Mouse (Mus musculus): ENCODE results near the gene Nufip2. TPM values are rescaled to one million over a fixed set of nuclear protein-coding genes. Genes with fewer than 3 reads are reported as not detected.
A peak's percentile ranks its signal among the peaks of the same experiment; 100 is the strongest.

Gene Nufip2
- polyA plus RNA-seq, 1 experiment from 2014 or later, result 3.8 TPM

GRCm38 (mm10) chr11:77784894-77785293, 98.9 kb downstream of the Nufip2 start:
- Histone ChIP-seq H3K27me3 (replicated peaks; ENCODE audit: control insufficient read depth, insufficient read depth, low read length) (no peaks in the 10 kb centered on the region), H3K9me3 (ENCODE audit: control insufficient read depth, low read length) (no peaks in the 10 kb centered on the region), H3K9ac (ENCODE audit: low read depth, low read length) (peak overlapping the region; percentile 71), H3K4me2 (ENCODE audit: low read depth, low read length) (peak overlapping the region; percentile 37), H3K27ac (ENCODE audit: low read length) (peak overlapping the region; percentile 99), H3K36me3 (ENCODE audit: control insufficient read depth, insufficient read depth, low read length) (no peaks in the 10 kb centered on the region), H3K4me3 (ENCODE audit: low read length) (no peak overlapping the region), H3K4me1 (ENCODE audit: control insufficient read depth, insufficient read depth, low read length) (peaks cover 51% of the 10 kb centered on the region)
- WGBS, result 62% methylated on average over 9 of the region's 9 CpGs
- no peak for ATAC-seq

GRCm38 (mm10) chr11:77785396-77785767, 99.4 kb downstream of the Nufip2 start:
- Histone ChIP-seq H3K9me3 (ENCODE audit: control insufficient read depth, low read length) (no peaks in the 10 kb centered on the region), H3K9ac (ENCODE audit: low read depth, low read length) (peak overlapping the region; percentile 71), H3K4me2 (ENCODE audit: low read depth, low read length) (peak overlapping the region; percentile 37), H3K27ac (ENCODE audit: low read length) (peak overlapping the region; percentile 99), H3K4me3 (ENCODE audit: low read length) (peak overlapping the region; percentile 11; the same call in 1 of the 2 replicates), H3K36me3 (ENCODE audit: control insufficient read depth, insufficient read depth, low read length) (no peaks in the 10 kb centered on the region), H3K27me3 (replicated peaks; ENCODE audit: control insufficient read depth, insufficient read depth, low read length) (no peaks in the 10 kb centered on the region), H3K4me1 (ENCODE audit: control insufficient read depth, insufficient read depth, low read length) (peaks cover 56% of the 10 kb centered on the region)
- ATAC-seq, result no peak; the same call in none of the 2 replicates
- 23% methylated on average over 5 of the region's 5 CpGs for WGBS

- peak overlapping the region; percentile 11; the same call in 1 of the 2 replicates for H3K4me3 ChIP-seq (ENCODE audit: low read length)
- H3K4me1 ChIP-seq (ENCODE audit: control insufficient read depth, insufficient read depth, low read length), result peaks cover 60% of the 10 kb centered on the region
- ATAC-seq, result peak; percentile 86
- peak overlapping the region; percentile 99 for H3K27ac ChIP-seq (ENCODE audit: low read length)
- H3K4me2 ChIP-seq (ENCODE audit: low read depth, low read length), result peak overlapping the region; percentile 37
- H3K36me3 ChIP-seq (ENCODE audit: control insufficient read depth, insufficient read depth, low read length), result no peaks in the 10 kb centered on the region
- peak overlapping the region; percentile 71 for H3K9ac ChIP-seq (ENCODE audit: low read depth, low read length)
- H3K9me3 ChIP-seq (ENCODE audit: control insufficient read depth, low read length), result no peaks in the 10 kb centered on the region
- WGBS, result 38% methylated on average over 7 of the region's 7 CpGs
- no peaks in the 10 kb centered on the region for H3K27me3 ChIP-seq (replicated peaks; ENCODE audit: control insufficient read depth, insufficient read depth, low read length)
These were observed 100.0 kb downstream of the Nufip2 start for GRCm38 (mm10) chr11:77785768-77786561.

GRCm38 (mm10) chr11:77787707-77788106, 101.8 kb downstream of the Nufip2 start, which contains the start of gene Gm10277:
Gm10277 (minus strand) TSS chr11:77787747.
- no peak within 1 kb of the TSS for H3K4me3 ChIP-seq (ENCODE audit: low read length)
- peak within 1 kb of the TSS; percentile 99 for H3K27ac ChIP-seq (ENCODE audit: low read length)
- no peak for ATAC-seq
- H3K27me3 ChIP-seq (replicated peaks; ENCODE audit: control insufficient read depth, insufficient read depth, low read length), result no peaks in the 10 kb centered on the region
- H3K36me3 ChIP-seq (ENCODE audit: control insufficient read depth, insufficient read depth, low read length), result no peaks in the 10 kb centered on the region
- peaks cover 66% of the 10 kb centered on the region for H3K4me1 ChIP-seq (ENCODE audit: control insufficient read depth, insufficient read depth, low read length)
- no peaks in the 10 kb centered on the region for H3K9me3 ChIP-seq (ENCODE audit: control insufficient read depth, low read length)
- no peak within 1 kb of the TSS for H3K4me2 ChIP-seq (ENCODE audit: low read depth, low read length)
- WGBS, result 83% methylated on average over 5 of the region's 5 CpGs
- peak within 1 kb of the TSS; percentile 71; the same call in 1 of the 2 replicates for H3K9ac ChIP-seq (ENCODE audit: low read depth, low read length)

GRCm38 (mm10) chr11:77789512-77789911, 103.6 kb downstream of the Nufip2 start:
- H3K9ac ChIP-seq (ENCODE audit: low read depth, low read length), result no peak overlapping the region
- H3K9me3 ChIP-seq (ENCODE audit: control insufficient read depth, low read length), result no peaks in the 10 kb centered on the region
- WGBS, result 86% methylated on average over 5 of the region's 5 CpGs
- no peak overlapping the region for H3K4me3 ChIP-seq (ENCODE audit: low read length)
- H3K27ac ChIP-seq (ENCODE audit: low read length), result no peak overlapping the region
- H3K4me2 ChIP-seq (ENCODE audit: low read depth, low read length), result no peak overlapping the region
- H3K4me1 ChIP-seq (ENCODE audit: control insufficient read depth, insufficient read depth, low read length), result peaks cover 53% of the 10 kb centered on the region
- no peaks in the 10 kb centered on the region for H3K36me3 ChIP-seq (ENCODE audit: control insufficient read depth, insufficient read depth, low read length)
- no peak for ATAC-seq
- H3K27me3 ChIP-seq (replicated peaks; ENCODE audit: control insufficient read depth, insufficient read depth, low read length), result no peaks in the 10 kb centered on the region

GRCm38 (mm10) chr11:77790286-77790685, 104.3 kb downstream of the Nufip2 start:
- H3K36me3 ChIP-seq (ENCODE audit: control insufficient read depth, insufficient read depth, low read length), result no peaks in the 10 kb centered on the region
- no peak overlapping the region for H3K4me3 ChIP-seq (ENCODE audit: low read length)
- H3K4me2 ChIP-seq (ENCODE audit: low read depth, low read length), result no peak overlapping the region
- WGBS, result 28% methylated on average over 9 of the region's 9 CpGs
- no peaks in the 10 kb centered on the region for H3K27me3 ChIP-seq (replicated peaks; ENCODE audit: control insufficient read depth, insufficient read depth, low read length)
- no peaks in the 10 kb centered on the region for H3K9me3 ChIP-seq (ENCODE audit: control insufficient read depth, low read length)
- ATAC-seq, result no peak
- peak overlapping the region; percentile 62 for H3K27ac ChIP-seq (ENCODE audit: low read length)
- H3K9ac ChIP-seq (ENCODE audit: low read depth, low read length), result peak overlapping the region; percentile 14; the same call in 1 of the 2 replicates
- H3K4me1 ChIP-seq (ENCODE audit: control insufficient read depth, insufficient read depth, low read length), result peaks cover 45% of the 10 kb centered on the region

- peak; percentile 7; the same call in 1 of the 2 replicates for ATAC-seq
- Histone ChIP-seq H3K36me3 (ENCODE audit: control insufficient read depth, insufficient read depth, low read length) (no peaks in the 10 kb centered on the region), H3K9me3 (ENCODE audit: control insufficient read depth, low read length) (no peaks in the 10 kb centered on the region), H3K27ac (ENCODE audit: low read length) (peak overlapping the region; percentile 62), H3K4me1 (ENCODE audit: control insufficient read depth, insufficient read depth, low read length) (peaks cover 35% of the 10 kb centered on the region), H3K27me3 (replicated peaks; ENCODE audit: control insufficient read depth, insufficient read depth, low read length) (no peaks in the 10 kb centered on the region), H3K4me3 (ENCODE audit: low read length) (no peak overlapping the region), H3K9ac (ENCODE audit: low read depth, low read length) (peak overlapping the region; percentile 44), H3K4me2 (ENCODE audit: low read depth, low read length) (no peak overlapping the region)
- WGBS, result 50% methylated on average over 8 of the region's 8 CpGs
These were observed 105.3 kb downstream of the Nufip2 start for GRCm38 (mm10) chr11:77791241-77791727.

Other genes starting within 250 kb of the Nufip2 start
- not detected in 2 replicates for gene Coro6, start 223.7 kb upstream of the Nufip2 start, polyA plus RNA-seq (2015; fragmentation: Nextera tagmentation; extraction: Ambion mirVana)
- gene Ankrd13b, start 196.5 kb upstream of the Nufip2 start, polyA plus RNA-seq (2015; fragmentation: Nextera tagmentation; extraction: Ambion mirVana), result 1.6 and 1.7 TPM in 2 replicates
- 12.2 and 12.8 TPM in 2 replicates for gene Git1, start 192.6 kb upstream of the Nufip2 start, polyA plus RNA-seq (2015; fragmentation: Nextera tagmentation; extraction: Ambion mirVana)
- 4.0 and 4.7 TPM in 2 replicates for gene Abhd15, start 171.0 kb upstream of the Nufip2 start, polyA plus RNA-seq (2015; fragmentation: Nextera tagmentation; extraction: Ambion mirVana)
- 24.1 and 24.3 TPM in 2 replicates for gene Trp53i13, start 170.2 kb upstream of the Nufip2 start, polyA plus RNA-seq (2015; fragmentation: Nextera tagmentation; extraction: Ambion mirVana)
- 0.10 and 0.12 TPM in 2 replicates for gene Gm10392, start 167.0 kb upstream of the Nufip2 start, polyA plus RNA-seq (2015; fragmentation: Nextera tagmentation; extraction: Ambion mirVana)
- gene Taok1, start 78.3 kb upstream of the Nufip2 start, polyA plus RNA-seq (2015; fragmentation: Nextera tagmentation; extraction: Ambion mirVana), result 9.2 and 9.8 TPM in 2 replicates
- gene Cryba1, start 39.1 kb downstream of the Nufip2 start, polyA plus RNA-seq (2015; fragmentation: Nextera tagmentation; extraction: Ambion mirVana), result not detected in 2 replicates
- gene Myo18a, start 77.1 kb downstream of the Nufip2 start, polyA plus RNA-seq (2015; fragmentation: Nextera tagmentation; extraction: Ambion mirVana), result 31.2 and 31.8 TPM in 2 replicates
- 0.89 and 1.0 TPM in 2 replicates for gene Gm10277, start 101.6 kb downstream of the Nufip2 start, polyA plus RNA-seq (2015; fragmentation: Nextera tagmentation; extraction: Ambion mirVana)
- gene Pipox, start 207.9 kb downstream of the Nufip2 start, polyA plus RNA-seq (2015; fragmentation: Nextera tagmentation; extraction: Ambion mirVana), result 55.9 and 65.6 TPM in 2 replicates
- 0.48 and 0.56 TPM in 2 replicates for gene Sez6, start 244.6 kb downstream of the Nufip2 start, polyA plus RNA-seq (2015; fragmentation: Nextera tagmentation; extraction: Ambion mirVana)

Measured in intestine, embryonic 16.5 days (tissue).